Comparison of ENCODE assay signal across 17 mouse cellular contexts in genomic region chr12:116968215-116968939, GRCm38 (mm10).
DNase-seq lines count a peak whose midpoint lies in the region; ATAC-seq lines count a peak whose summit lies in the region.
"Had no signal": no experiment of that assay in that cellular context is flagged by ENCODE, and none has a peak within 500 bp of the region (broad histone marks: within the 10 kb centered on the region; RNA-seq: fewer than 3 reads in every experiment).

No protein-coding gene starts in this region.

- H3K27me3 ChIP-seq in hindbrain, embryonic 15.5 days: no peaks in the 10 kb centered on the region
- H3K27me3 ChIP-seq in neural tube, embryonic 14.5 days (ENCODE audit: control insufficient read depth, insufficient read depth, low read length): no peaks in the 10 kb centered on the region
- H3K27me3 ChIP-seq: embryonic facial prominence, embryonic 13.5 days; intestine, embryonic 15.5 days; Patski had no signal

- 45% methylated on average over 8 of the region's 8 CpGs for WGBS in hindbrain, embryonic 15.5 days
- 40% methylated on average over 8 of the region's 8 CpGs for WGBS in neural tube, embryonic 14.5 days

- intact Hi-C loops in left cerebral cortex, postnatal 25 days (cut with DNase I): no loop called here
- intact Hi-C loops in left cerebral cortex, postnatal 4 days (cut with DNase I): no loop called here

- H3K36me3 ChIP-seq in hindbrain, embryonic 15.5 days: no peaks in the 10 kb centered on the region
- H3K36me3 ChIP-seq in neural tube, embryonic 14.5 days (ENCODE audit: control insufficient read depth, insufficient read depth, low read length): no peaks in the 10 kb centered on the region
- H3K36me3 ChIP-seq: embryonic facial prominence, embryonic 13.5 days; intestine, embryonic 15.5 days had no signal

- peak; percentile 55; the same call in 1 of the 2 replicates for ATAC-seq in hindbrain, embryonic 15.5 days (ENCODE audit: low FRiP score, low read depth)
- peak; percentile 48; the same call in 1 of the 2 replicates for ATAC-seq in neural tube, embryonic 14.5 days (ENCODE audit: low read depth)
- ATAC-seq: intestine, embryonic 15.5 days; lung, postnatal 0 days; Patski had no signal

- H3K9me3 ChIP-seq in hindbrain, embryonic 15.5 days: no peaks in the 10 kb centered on the region
- H3K9me3 ChIP-seq in neural tube, embryonic 14.5 days (ENCODE audit: control insufficient read depth, low read length): no peaks in the 10 kb centered on the region
- H3K9me3 ChIP-seq: embryonic facial prominence, embryonic 13.5 days; intestine, embryonic 15.5 days had no signal

- H3K27ac ChIP-seq in hindbrain, embryonic 15.5 days (replicated peaks): peak overlapping the region; percentile 61
- no peak overlapping the region for H3K27ac ChIP-seq in neural tube, embryonic 14.5 days (ENCODE audit: low read depth, low read length)
- H3K27ac ChIP-seq: embryonic facial prominence, embryonic 13.5 days; intestine, embryonic 15.5 days had no signal

- peaks cover 31% of the 10 kb centered on the region for H3K4me1 ChIP-seq in hindbrain, embryonic 15.5 days (replicated peaks)
- 0 out of 2 replicates have a peak, but pooled peaks cover 7% of the 10 kb centered on the region for H3K4me1 ChIP-seq in neural tube, embryonic 14.5 days (ENCODE audit: control insufficient read depth, insufficient read depth, low read length)
- H3K4me1 ChIP-seq: embryonic facial prominence, embryonic 13.5 days; intestine, embryonic 15.5 days had no signal

- no peak overlapping the region for H3K4me3 ChIP-seq in hindbrain, embryonic 15.5 days
- no peak overlapping the region for H3K4me3 ChIP-seq in neural tube, embryonic 14.5 days (ENCODE audit: low read depth, low read length)
- H3K4me3 ChIP-seq: embryonic facial prominence, embryonic 13.5 days; intestine, embryonic 15.5 days had no signal

- DNase-seq in cerebellum, postnatal 10 days: peak; percentile 14 to 15
- DNase-seq in cerebellum, adult 9-10 months: no peak
- peak; percentile 21 to 65 for DNase-seq in left cerebral cortex, postnatal 25 days (ENCODE audit: low spot score in 2 of 2)
- DNase-seq in left cerebral cortex, postnatal 4 days: no peak
- DNase-seq in kidney, adult 8-10 months: no peak
- DNase-seq in adrenal gland, postnatal 25 days: no peak
- DNase-seq: cerebellum, adult 9-11 months; heart, adult 11 months; kidney, postnatal 25 days; layer of hippocampus, postnatal 36 days; right cerebral cortex, postnatal 4 days had no signal

- no peak overlapping the region for H3K9ac ChIP-seq in hindbrain, embryonic 15.5 days
- no peak overlapping the region for H3K9ac ChIP-seq in neural tube, embryonic 14.5 days (replicated peaks; ENCODE audit: low read depth, low read length)
- H3K9ac ChIP-seq: embryonic facial prominence, embryonic 13.5 days; intestine, embryonic 15.5 days had no signal

- H3K4me2 ChIP-seq in hindbrain, embryonic 15.5 days: no peak overlapping the region
- H3K4me2 ChIP-seq in neural tube, embryonic 14.5 days (ENCODE audit: low read depth, low read length): no peak overlapping the region
- H3K4me2 ChIP-seq: embryonic facial prominence, embryonic 13.5 days; intestine, embryonic 15.5 days had no signal

Comparison
In these comparisons a context has a peak if more than half of its experiments do, and no peak if none do; other contexts are left out.
1. DNase-seq: peak in cerebellum, postnatal 10 days (2 of 2) and left cerebral cortex, postnatal 25 days (2 of 2); none in cerebellum, adult 9-10 months (single experiment), left cerebral cortex, postnatal 4 days (single experiment), kidney, adult 8-10 months (0 of 2) and adrenal gland, postnatal 25 days (single experiment).